Mouse (Mus musculus) liver, postnatal 0 days (tissue): Measurements from ENCODE around the gene Diras2. TPM values are rescaled to one million over a fixed set of nuclear protein-coding genes. Genes with fewer than 3 reads are reported as not detected.

ENCODE experiments used
- ATAC-seq: fragments of 200-750 bp; cut with Nextera tagmentation; 2 replicates; pipeline ENCODE4 v1.8.0; 2017; ENCODE audit warnings: mild to moderate bottlenecking, moderate library complexity
- DNase-seq: peaks from one replicate; pipeline ENCODE4 v3.0.0-alpha.2; 2016
- H3K27ac ChIP-seq: fragments of 300-500 bp; sonication (generic); 2 replicates; pipeline ENCODE4 v1.5.1; 2014; ENCODE audit warnings: antibody characterized with exemption, moderate library complexity, mild to moderate bottlenecking, low read depth
- H3K27me3 ChIP-seq: fragments of 300-500 bp; sonication (generic); 2 replicates; pipeline ENCODE4 v1.6.1; 2014; ENCODE audit warnings: low read length, control low read depth, mixed read lengths; ENCODE audit not compliant: insufficient read depth
- H3K36me3 ChIP-seq: fragments of 300-500 bp; sonication (generic); replicated peaks from 2 replicates; pipeline ENCODE4 v1.6.1; 2014; ENCODE audit warnings: mild to moderate bottlenecking, control low read depth, low read length, moderate library complexity, mixed read lengths; ENCODE audit not compliant: insufficient read depth
- H3K4me1 ChIP-seq: fragments of 300-500 bp; sonication (generic); 2 replicates; pipeline ENCODE4 v1.6.1; 2014; ENCODE audit warnings: antibody characterized with exemption, mild to moderate bottlenecking, control low read depth; ENCODE audit not compliant: insufficient read depth
- H3K4me2 ChIP-seq: fragments of 300-500 bp; sonication (generic); 2 replicates; pipeline ENCODE4 v1.6.1; 2014; ENCODE audit warnings: low read depth, mild to moderate bottlenecking, low read length, moderate library complexity, mixed read lengths
- H3K4me3 ChIP-seq: fragments of 300-500 bp; sonication (generic); 2 replicates; pipeline ENCODE4 v1.5.1; 2014; ENCODE audit warnings: low read depth, low read length
- H3K9ac ChIP-seq: fragments of 300-500 bp; sonication (generic); replicated peaks from 2 replicates; pipeline ENCODE4 v1.6.1; 2014; ENCODE audit warnings: mild to moderate bottlenecking, moderate library complexity
- H3K9me3 ChIP-seq: fragments of 300-500 bp; sonication (generic); 2 replicates; pipeline ENCODE4 v1.6.1; 2016; ENCODE audit warnings: mild to moderate bottlenecking, control low read depth, low read length, mixed read lengths
- CTCF ChIP-seq: sonication (generic); IDR thresholded peaks from 2 replicates; pipeline ENCODE4 v1.5.1; 2016; ENCODE audit warnings: antibody characterized with exemption, low read depth
- EP300 ChIP-seq: IDR thresholded peaks from 2 replicates; pipeline ENCODE4 v1.6.1; 2016; ENCODE audit warnings: antibody characterized with exemption, low read depth, mild to moderate bottlenecking
- whole genome bisulfite sequencing: fragments of 180-500 bp; shearing (Covaris S2); extraction: QIAGEN DNeasy Blood & Tissue Kit; methylation state at CpG from one replicate; pipeline ENCODE4 v1.1.7; 2014; ENCODE audit not compliant: insufficient replicate concordance; 5-methylcytosine and 5-hydroxymethylcytosine counted together
- polyA plus RNA-seq: library from polyadenylated mRNA; unstranded; fragments of >200 nt; fragmentation: Nextera tagmentation; extraction: Ambion mirVana; gene quantifications from 2 replicates; pipeline ENCODE4 v1.2.1, GENCODE M21; 2015

Gene Diras2
- polyA plus RNA-seq, 1 experiment from 2014 or later, result 0.12 TPM

- no peak overlapping the region for H3K4me2 ChIP-seq
- H3K9me3 ChIP-seq, result no peaks in the 10 kb centered on the region
- TF ChIP-seq CTCF (no peak), EP300 (no peak)
- H3K36me3 ChIP-seq, result no peaks in the 10 kb centered on the region
- DNase-seq (no peak), ATAC-seq (no peak)
- H3K27me3 ChIP-seq, result no peaks in the 10 kb centered on the region
- no peak overlapping the region for H3K27ac ChIP-seq
- WGBS, result 63% methylated on average over 8 of the region's 8 CpGs
- no peak overlapping the region for H3K4me3 ChIP-seq
- no peaks in the 10 kb centered on the region for H3K4me1 ChIP-seq
- H3K9ac ChIP-seq, result no peak overlapping the region
Measured at GRCm38 (mm10) chr13:52501686-52502085, 29.4 kb downstream of the Diras2 start.

DNA sequence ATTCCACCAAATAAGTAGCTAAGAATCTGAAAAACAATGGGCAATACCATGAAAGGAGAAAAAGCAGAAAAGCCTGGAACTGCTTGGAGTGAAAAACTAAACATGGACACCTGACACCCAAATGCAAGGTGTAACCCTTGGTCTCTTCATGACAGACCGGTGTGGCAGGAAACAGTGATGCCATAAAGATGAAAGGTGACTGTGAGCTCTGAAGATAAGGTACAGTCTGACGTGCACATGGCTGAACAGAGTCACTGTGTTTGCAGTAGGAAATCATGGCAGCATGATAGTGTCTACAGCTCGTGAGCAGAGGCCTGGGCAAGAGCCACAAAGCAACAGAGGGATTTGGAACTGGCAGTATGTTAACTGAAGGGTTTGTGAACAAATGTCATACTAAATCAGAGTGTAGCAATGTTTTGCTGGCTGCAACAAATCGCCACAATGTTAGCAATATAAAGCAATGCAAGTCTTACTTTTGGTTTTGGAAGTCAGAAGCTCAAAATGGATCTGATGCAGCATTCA is 34.0 kb downstream of the Diras2 start:
- H3K27ac ChIP-seq, result no peak overlapping the region
- no peaks in the 10 kb centered on the region for H3K36me3 ChIP-seq
- H3K9me3 ChIP-seq, result no peaks in the 10 kb centered on the region
- no peak for DNase-seq
- ATAC-seq, result no peak
- TF ChIP-seq EP300 (no peak), CTCF (no peak)
- H3K27me3 ChIP-seq, result no peaks in the 10 kb centered on the region
- H3K4me2 ChIP-seq, result no peak overlapping the region
- H3K4me1 ChIP-seq, result no peaks in the 10 kb centered on the region
- no peak overlapping the region for H3K4me3 ChIP-seq
- no peak overlapping the region for H3K9ac ChIP-seq
- WGBS, result 39% methylated on average over 4 of the region's 4 CpGs

DNA sequence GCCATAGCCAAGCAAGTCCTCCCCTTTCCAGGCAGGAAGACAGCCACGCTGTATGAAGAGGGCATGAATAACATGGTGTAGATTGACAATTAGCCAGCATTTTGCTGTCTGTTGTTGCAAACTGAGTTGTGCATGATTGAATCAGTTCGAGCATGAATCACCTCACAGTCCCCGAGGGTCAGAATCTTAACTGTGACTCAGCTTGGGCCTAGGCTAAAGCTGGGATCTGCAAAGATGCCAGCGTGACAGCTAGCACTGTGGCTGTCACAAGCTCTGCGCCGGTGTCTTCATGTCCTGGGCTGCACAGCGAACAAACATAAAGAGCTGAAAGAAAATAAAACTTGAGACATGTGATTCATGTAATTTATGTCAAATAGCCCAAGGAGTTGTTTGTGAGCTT is 42.3 kb downstream of the Diras2 start:
- no peaks in the 10 kb centered on the region for H3K4me1 ChIP-seq
- no peaks in the 10 kb centered on the region for H3K36me3 ChIP-seq
- no peak for DNase-seq
- ATAC-seq, result no peak
- H3K27ac ChIP-seq, result no peak overlapping the region
- H3K9me3 ChIP-seq, result no peaks in the 10 kb centered on the region; the same call in 1 of the 2 replicates
- no peak overlapping the region for H3K4me2 ChIP-seq
- H3K27me3 ChIP-seq, result no peaks in the 10 kb centered on the region
- no peak for TF ChIP-seq CTCF
- no peak for TF ChIP-seq EP300
- H3K9ac ChIP-seq, result no peak overlapping the region
- no peak overlapping the region for H3K4me3 ChIP-seq
- WGBS, result 84% methylated on average over 7 of the region's 7 CpGs

DNA sequence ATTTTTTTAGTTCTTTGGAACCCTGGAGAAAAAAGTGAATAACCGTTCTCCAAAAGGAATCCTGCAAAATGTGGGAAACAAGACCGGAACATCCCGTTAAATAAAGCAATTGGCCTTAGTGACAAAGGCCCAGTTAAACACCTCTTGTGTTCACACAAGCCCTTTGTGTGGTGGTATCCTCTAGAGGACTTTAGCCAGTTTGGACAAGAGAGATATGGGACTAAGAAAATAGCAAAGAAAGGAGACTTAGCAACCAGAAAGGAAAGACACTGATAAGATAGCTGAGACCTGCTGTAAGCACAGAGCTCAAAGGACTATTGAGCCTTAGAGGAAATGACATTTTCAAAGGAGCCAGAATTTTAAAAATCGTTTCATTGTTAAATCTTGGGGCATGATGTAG is 47.0 kb downstream of the Diras2 start:
- ATAC-seq, result no peak
- Histone ChIP-seq H3K9ac (no peak overlapping the region), H3K4me3 (no peak overlapping the region), H3K36me3 (no peaks in the 10 kb centered on the region), H3K9me3 (no peaks in the 10 kb centered on the region; the same call in 1 of the 2 replicates), H3K27me3 (no peaks in the 10 kb centered on the region), H3K4me2 (no peak overlapping the region), H3K4me1 (no peaks in the 10 kb centered on the region), H3K27ac (no peak overlapping the region)
- no peak for DNase-seq
- WGBS, result 62% methylated on average over 4 of the region's 4 CpGs
- no peak for TF ChIP-seq CTCF
- no peak for TF ChIP-seq EP300

DNA sequence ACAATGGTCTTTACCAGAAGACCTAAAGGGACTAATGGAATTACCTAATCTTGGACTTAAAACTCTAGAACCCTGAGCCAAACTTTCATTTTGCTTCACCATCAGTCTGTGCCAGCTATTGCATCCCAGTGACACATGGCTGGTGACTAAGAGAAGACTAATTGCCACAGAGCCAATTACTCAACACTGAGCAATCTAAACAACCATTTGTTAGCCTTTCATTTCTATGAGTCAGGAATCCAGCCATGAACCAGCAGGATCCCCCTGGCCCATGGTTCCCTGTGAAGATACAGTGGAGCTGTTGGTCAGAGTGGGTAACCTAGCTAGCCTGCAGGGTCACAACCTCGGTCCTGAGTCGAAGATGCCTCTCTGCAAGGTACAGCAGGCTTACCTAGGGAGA is 49.3 kb downstream of the Diras2 start:
- Histone ChIP-seq H3K36me3 (no peaks in the 10 kb centered on the region), H3K9ac (no peak overlapping the region), H3K4me2 (no peak overlapping the region), H3K27me3 (no peaks in the 10 kb centered on the region), H3K4me1 (no peaks in the 10 kb centered on the region), H3K27ac (no peak overlapping the region), H3K9me3 (no peaks in the 10 kb centered on the region), H3K4me3 (no peak overlapping the region)
- 59% methylated on average over 2 of the region's 2 CpGs for WGBS
- ATAC-seq, result no peak
- no peak for DNase-seq
- TF ChIP-seq EP300 (no peak), CTCF (no peak)

DNA sequence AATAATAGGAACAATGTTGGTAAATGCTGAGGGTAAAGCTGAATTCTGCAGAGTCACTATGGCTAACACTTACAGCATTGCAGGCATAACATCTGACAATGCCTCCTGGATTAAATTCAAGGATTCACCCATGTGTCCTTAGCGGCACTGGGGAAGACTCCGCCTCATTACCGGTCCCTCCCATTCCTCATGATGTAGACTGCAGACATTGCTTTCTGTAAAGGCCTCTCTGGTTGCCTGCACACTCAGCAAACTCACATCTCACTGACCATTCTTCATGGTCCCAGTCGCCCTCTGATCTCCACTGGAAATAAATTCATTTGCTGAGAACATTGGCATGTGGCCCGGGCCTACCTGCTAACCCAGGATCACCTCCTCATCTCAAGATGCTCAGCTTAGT is 51.9 kb downstream of the Diras2 start:
- Histone ChIP-seq H3K4me1 (no peaks in the 10 kb centered on the region), H3K4me2 (no peak overlapping the region), H3K27me3 (no peaks in the 10 kb centered on the region), H3K27ac (no peak overlapping the region), H3K9me3 (no peaks in the 10 kb centered on the region), H3K9ac (no peak overlapping the region), H3K36me3 (no peaks in the 10 kb centered on the region), H3K4me3 (no peak overlapping the region)
- ATAC-seq (no peak), DNase-seq (no peak)
- TF ChIP-seq CTCF (no peak), EP300 (no peak)
- WGBS, result 88% methylated on average over 5 of the region's 5 CpGs

- 75% methylated on average over 11 of the region's 11 CpGs for WGBS
- no peak overlapping the region for H3K9ac ChIP-seq
- no peaks in the 10 kb centered on the region for H3K27me3 ChIP-seq
- TF ChIP-seq EP300, result no peak
- no peak for TF ChIP-seq CTCF
- no peak overlapping the region for H3K27ac ChIP-seq
- no peaks in the 10 kb centered on the region for H3K9me3 ChIP-seq
- DNase-seq (no peak), ATAC-seq (no peak)
- no peak overlapping the region for H3K4me2 ChIP-seq
- no peaks in the 10 kb centered on the region for H3K36me3 ChIP-seq
- no peak overlapping the region for H3K4me3 ChIP-seq
- H3K4me1 ChIP-seq, result no peaks in the 10 kb centered on the region
Measured at GRCm38 (mm10) chr13:52476998-52477601, 54.0 kb downstream of the Diras2 start.
